Mouse (Mus musculus): ENCODE results near the gene Vgll4. TPM values are rescaled to one million over a fixed set of nuclear protein-coding genes. Genes with fewer than 3 reads are reported as not detected.

Gene Vgll4
- polyA plus RNA-seq, 2 experiments from 2014 or later = 171 to 233 TPM

GRCm38 (mm10) chr6:114917770-114918635 lies 51.8 kb downstream of the Vgll4 start:
- ATAC-seq = peak; percentile 32

- ATAC-seq = no peak
These were observed 52.7 kb downstream of the Vgll4 start for GRCm38 (mm10) chr6:114917129-114917528.

- ATAC-seq = no peak
These were observed 53.1 kb downstream of the Vgll4 start for GRCm38 (mm10) chr6:114916715-114916992.

DNA sequence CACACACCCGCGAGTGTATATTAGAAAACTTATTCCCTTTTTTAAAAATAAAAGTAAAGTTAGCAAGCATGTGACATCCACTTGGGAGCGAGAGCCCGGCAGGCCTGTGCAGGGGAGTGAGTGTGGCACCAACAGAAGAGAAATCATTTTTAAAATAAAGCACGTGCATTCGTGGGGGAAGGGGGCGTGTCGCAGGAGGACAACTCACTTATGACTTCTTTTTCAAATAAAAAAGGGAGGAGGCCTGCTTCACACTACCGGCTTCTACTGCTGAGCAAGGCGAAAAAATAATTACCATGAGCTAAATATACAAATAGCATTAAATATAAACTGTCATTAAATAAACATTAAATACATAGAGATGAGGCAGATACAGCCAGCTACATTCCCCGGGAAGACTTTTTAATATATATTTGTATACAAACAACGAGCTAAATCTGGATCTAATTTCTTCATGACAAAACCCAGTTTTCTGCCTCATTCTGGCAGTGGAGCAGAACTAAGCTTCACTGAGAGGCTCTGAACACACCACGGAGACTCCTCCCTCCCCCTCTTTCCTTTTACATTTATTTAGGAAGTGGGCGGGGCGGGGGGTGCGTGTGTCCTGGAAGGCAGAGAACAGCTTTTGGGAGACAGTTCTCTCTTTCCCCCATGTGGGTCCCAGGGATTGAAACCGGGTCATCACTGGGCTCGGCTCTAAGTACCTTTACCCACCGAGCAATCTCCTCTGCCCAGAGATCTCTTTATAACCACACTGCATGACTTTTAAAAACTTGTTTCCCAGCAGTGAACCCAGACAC lies 53.7 kb downstream of the Vgll4 start:
- ATAC-seq = no peak

DNA sequence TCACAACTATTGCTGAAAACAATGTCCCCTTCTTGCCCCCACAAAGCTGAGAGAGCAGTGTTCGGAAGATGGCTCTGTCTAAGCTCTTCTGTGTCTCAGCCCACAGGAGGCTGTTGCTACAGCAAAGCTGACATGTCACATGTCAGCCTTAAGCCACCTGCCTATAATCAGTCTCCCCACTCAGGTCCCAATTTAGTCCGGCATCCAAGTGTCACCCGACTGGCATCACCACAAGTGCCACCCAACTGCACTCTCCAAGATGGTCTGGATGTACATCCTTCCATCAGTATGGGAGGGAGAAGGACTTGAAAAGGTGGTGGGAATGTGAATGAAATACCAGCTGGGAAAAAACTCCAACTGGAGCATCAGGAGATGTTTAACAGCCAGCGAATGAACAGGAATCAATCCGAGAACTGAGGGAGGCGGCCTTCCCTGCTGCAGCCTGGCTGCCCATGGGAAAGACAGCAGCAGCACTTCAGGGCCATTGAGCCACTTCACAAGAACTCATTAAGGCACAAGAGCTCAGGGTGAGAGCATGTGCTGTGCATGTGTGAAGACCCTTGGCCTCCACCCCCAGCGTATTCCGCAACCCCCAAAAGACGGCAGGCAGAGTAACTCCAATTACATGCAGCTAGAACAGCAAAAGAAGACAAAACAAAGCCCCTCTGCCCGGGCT lies 55.6 kb downstream of the Vgll4 start:
- ATAC-seq = no peak

GRCm38 (mm10) chr6:114913142-114913541 lies 56.7 kb downstream of the Vgll4 start:
- no peak for ATAC-seq

DNA sequence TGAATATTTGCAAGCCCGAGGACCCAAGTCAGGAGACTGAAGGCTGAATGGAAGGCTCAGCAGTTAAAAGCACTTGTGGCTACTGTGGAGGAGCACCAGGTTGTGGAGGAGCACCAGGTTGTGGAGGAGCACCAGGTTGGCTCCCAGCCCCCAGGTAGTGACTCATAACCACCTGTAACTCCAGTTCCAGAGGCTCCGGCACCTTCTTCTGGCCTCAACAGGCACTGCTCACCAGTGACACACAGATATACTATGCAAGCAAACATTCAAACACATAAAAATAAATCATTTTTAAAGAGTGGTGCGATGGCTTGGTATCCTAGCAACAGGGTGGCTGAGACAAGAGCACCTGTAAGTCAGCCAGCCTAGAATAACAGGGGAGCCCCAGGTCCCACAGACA lies 58.3 kb downstream of the Vgll4 start:
- no peak for ATAC-seq

- peak; percentile 25 for ATAC-seq
These were observed 60.0 kb downstream of the Vgll4 start for GRCm38 (mm10) chr6:114909801-114910200.

DNA sequence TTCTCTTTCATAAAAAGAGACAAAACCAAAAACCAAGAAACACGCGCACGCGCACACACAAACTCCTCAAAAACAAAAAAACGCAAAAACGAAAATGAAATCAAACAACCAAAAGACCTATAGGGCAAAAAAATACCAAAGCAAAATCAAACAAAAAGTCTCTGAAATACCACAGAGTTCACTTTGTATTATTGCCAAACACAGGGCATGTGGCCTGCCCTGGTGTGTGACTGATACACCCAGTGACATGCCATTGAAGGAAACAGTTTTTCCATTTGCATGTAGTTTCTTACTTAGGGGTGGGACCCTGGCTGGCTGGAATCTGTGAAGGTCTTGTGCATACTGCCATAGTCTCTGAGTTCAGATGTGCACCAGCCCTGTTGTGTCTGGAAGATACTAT lies 62.3 kb downstream of the Vgll4 start:
- peak; percentile 60 for ATAC-seq

DNA sequence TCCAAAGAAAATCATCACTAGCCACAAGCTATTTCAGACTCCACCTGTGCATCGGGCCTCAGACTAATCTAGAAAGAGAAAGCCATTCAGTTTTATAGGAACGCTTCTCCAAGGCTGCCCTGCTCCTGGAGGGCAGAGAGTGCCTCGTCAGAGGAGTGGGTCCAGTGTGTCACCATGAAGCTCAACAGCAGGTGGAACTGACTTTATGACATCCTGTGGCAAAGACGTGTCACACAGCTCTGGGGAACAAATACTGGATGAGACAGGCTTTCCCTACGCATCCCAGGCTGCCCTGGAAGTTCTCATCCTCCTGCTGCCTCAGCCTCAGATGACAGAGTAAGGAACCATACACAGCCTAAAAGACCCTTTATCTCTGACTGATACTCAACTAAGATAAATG lies 63.6 kb downstream of the Vgll4 start:
- no peak for ATAC-seq

DNA sequence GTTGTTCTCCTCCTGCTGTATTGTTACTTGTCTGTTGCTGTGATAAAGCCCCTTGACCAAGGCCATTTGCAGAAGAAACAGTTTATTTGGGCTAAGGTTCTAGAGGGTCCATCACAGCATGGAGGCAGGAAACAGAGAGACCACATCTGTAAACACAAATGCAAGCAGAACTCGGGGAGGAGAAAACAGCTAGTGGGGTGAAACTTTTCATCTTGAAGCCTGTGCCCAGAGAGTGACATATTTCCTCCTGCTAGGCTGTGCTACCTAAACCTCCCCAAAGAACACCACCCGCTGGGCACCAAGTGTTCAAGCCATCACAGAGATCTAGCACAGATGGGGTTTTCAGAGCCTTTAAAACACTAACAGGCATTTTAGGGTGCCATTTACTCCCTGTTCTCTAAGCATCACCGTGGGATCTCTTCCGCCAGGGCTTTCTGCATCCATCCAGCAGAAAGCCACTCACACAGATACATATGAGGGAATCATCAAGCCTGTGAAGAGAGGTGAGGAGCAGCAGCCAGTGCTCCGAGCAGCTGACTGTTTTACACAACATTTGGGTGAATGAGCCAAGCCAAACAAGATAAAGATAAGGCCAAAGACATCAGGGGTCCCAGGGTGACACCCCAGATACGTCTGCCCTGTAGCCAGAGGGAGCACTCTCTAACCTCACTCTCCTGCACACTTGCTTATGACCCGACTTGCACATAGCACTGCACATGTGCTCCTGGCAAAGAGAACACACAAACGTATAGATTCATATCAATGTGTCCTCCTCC lies 64.4 kb downstream of the Vgll4 start:
- peak; percentile 8 for ATAC-seq

GRCm38 (mm10) chr6:114904818-114905217 lies 65.0 kb downstream of the Vgll4 start:
- ATAC-seq = peak; percentile 31

GRCm38 (mm10) chr6:114904233-114904632 lies 65.6 kb downstream of the Vgll4 start:
- ATAC-seq = peak; percentile 22

GRCm38 (mm10) chr6:114901921-114902320 lies 67.9 kb downstream of the Vgll4 start:
- no peak for ATAC-seq

GRCm38 (mm10) chr6:114901321-114901824 lies 68.4 kb downstream of the Vgll4 start:
- no peak for ATAC-seq

DNA sequence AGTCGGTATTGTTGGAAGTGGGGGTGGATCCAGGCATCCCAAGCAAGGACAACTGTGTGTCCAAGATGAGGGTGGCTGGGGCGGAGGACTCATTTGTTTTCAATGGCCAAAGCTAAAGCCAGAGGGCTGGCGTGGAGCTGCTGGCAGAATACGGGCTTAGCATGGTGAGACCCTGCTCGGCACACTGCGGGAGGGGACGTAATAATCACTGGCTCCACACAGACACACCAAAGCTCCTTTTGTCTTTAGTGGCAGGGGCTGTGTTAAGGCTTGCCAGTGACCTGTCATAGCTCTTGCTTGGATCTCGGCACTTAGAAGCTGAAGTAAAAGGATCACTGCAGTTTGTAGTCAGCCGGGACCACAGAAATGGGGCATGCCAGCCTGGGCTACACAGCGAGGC lies 69.6 kb downstream of the Vgll4 start:
- no peak for ATAC-seq

DNA sequence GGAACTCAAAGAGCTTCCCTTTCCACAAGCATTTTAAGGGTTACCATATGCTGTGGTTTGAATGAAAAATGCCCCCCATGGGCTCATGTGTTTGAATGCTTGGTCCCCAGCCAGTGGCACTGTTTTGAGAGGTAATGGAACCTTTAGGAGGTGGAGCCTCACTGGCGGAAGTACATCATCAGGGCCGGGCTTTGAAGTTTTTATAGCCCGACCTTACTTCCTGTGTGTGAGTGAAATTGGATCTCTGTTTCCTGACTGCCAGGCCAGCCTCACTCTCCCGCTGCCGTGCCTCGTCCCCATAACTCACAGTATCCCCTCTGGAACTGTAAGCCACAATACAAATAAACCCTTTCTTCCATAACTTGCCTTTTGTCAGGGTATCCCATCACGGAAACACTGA lies 70.1 kb downstream of the Vgll4 start:
- ATAC-seq = peak; percentile 64

- ATAC-seq = peak; percentile 25
These were observed 70.8 kb downstream of the Vgll4 start for GRCm38 (mm10) chr6:114898949-114899348.

DNA sequence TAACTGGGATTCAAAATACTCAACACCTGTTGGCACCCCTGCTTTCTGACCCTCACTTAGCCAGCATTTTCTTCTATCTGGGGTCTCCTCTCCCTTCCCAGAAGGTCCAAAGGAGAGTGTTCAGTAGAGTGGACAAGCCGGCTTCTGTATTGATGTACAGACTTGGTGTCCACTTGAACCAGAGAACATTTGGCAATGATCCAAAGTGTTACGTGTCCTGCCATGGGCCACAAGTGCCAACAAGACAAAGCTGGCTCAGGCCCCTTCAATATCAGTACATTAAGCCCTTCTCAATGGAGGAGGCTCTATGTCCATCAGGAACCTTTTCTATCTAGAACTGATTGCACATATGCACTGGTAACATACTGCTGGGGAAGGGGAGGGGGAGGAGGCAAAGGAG lies 73.5 kb downstream of the Vgll4 start:
- no peak for ATAC-seq

GRCm38 (mm10) chr6:114895191-114895590 lies 74.6 kb downstream of the Vgll4 start:
- no peak for ATAC-seq

- ATAC-seq = peak; percentile 46
These were observed 75.2 kb downstream of the Vgll4 start for GRCm38 (mm10) chr6:114894548-114895106.

All from CD4-positive, CD25-positive, alpha-beta regulatory T cell, adult 4 months (primary cell).